Mouse (Mus musculus): Measurements from ENCODE around the gene Olfr1239.

Gene Olfr1239

DNA sequence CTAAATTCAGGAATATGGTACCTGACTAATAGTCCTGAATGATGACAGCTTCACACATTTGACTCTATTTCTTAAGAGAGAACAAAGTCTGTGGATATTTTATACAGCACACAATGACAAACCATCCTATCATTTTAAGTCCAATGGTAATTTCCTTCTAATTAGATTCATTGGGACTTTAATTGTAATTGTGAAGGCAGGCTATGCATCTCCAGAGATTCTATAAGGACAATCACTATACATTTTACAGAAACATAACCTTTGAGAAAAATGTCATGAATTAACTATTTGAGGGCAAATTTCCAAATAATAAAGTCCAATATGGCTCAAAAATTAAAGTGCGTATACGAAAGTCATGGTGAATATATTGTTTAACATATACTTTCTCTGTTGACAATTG is at the start of gene Olfr1239:
Olfr1239 (minus strand) TSS at position 101 of the 400 bp plus-strand sequence.
- no peak for DNase-seq (ENCODE audit: low spot score)

DNA sequence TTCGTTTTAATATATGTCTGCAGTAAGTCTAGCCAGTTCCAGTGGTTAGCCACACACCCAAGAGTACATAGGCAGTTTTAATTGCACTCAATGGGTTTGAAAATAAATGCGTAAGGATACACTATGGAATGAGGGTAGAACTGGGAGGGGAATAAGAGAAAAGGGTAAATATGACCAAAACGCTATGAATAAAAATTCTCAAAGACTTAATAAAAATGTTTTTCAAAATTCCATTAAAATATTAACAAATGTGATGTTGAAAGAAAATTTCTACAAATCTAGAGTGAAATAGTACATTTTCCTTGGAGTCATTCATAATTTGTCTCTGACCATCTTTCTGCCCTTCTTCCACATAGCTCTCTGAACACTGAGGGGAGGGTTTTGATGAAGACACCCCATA is 22.7 kb upstream of the Olfr1239 start, which contains the start of gene Olfr1240:
Olfr1240 (minus strand) TSS at position 101 of the 400 bp plus-strand sequence.
- no peak for DNase-seq (ENCODE audit: low spot score)

DNA sequence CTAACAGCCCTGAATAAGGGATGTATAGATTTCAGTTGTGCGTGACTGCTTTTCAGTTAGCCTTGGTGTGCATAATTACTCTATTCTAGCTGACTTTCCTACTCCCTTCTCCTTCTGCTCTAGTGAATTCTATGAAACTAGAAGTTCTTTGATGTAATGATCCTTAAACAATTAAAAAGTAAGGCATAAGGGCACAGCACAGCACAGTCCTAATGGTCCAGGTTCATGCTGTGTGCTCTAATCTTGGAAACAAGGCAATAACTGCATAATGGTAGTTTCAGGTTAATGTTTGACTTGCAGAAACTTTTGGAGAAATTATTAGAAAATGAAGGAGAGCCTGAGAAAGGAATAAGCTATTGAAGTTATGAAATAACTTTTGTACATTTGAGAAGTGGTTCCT is 5.7 kb downstream of the Olfr1239 start:
- no peak for DNase-seq (ENCODE audit: low spot score)

DNA sequence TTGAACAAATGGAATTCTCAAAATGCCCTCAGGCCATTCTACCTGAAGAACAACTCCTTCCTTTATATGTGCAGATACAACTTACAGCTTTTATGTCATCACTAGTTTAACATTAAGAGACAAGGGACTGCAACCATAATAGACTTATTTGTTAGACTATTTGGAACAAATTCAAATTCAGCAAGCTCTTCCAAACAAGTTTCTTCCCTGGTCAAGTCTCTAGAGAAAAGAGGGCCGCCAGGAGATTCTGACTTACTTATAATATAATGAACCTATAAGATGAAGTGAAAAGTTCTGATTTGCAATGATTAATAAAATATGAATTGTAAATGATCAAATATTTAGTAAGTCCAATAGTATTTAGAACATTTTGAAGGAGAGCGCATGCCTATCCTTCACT is 10.6 kb downstream of the Olfr1239 start, which contains the start of gene Olfr1238:
Olfr1238 (minus strand) TSS at position 101 of the 400 bp plus-strand sequence.
- no peak for DNase-seq (ENCODE audit: low spot score)

DNA sequence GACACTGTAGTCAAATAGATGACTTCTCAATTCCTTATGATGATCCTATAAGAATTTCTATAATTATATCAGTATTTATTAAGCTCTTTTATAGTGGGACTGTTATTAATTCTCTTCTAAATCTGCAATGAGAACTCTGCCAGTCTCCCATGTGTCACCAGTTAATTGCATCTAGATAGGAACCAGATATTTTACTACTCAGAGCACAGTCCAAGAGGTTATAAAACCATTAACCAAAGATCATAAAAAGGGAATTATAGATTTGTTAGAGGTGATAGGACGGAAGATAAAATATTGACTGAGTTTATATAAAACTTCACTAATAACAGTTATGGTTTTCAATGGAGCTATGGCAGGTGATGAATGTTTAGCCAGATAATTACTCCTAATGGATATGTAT is 19.3 kb downstream of the Olfr1239 start:
- DNase-seq (ENCODE audit: low spot score), result no peak

Data from embryo, embryonic 10 days (tissue).